Mouse (Mus musculus) midbrain, embryonic 15.5 days (tissue): ENCODE results near the gene Sde2. TPM values are rescaled to one million over a fixed set of nuclear protein-coding genes. Genes with fewer than 3 reads are reported as not detected.

Source experiments
- ATAC-seq: fragments of 200-750 bp; cut with Nextera tagmentation; replicated peaks from 2 replicates; pipeline ENCODE4 v1.8.0; 2017; ENCODE audit warnings: moderate TSS enrichment
- H3K27ac ChIP-seq: fragments of 300-500 bp; sonication (generic); 2 replicates; pipeline ENCODE4 v1.5.1; 2015; ENCODE audit warnings: mild to moderate bottlenecking, inconsistent platforms
- H3K27me3 ChIP-seq: fragments of 300-500 bp; sonication (generic); replicated peaks from 2 replicates; pipeline ENCODE4 v1.6.1; 2015; ENCODE audit warnings: inconsistent platforms
- H3K36me3 ChIP-seq: fragments of 300-500 bp; sonication (generic); replicated peaks from 2 replicates; pipeline ENCODE4 v1.6.1; 2015; ENCODE audit warnings: inconsistent platforms
- H3K4me1 ChIP-seq: fragments of 300-500 bp; sonication (generic); 2 replicates; pipeline ENCODE4 v1.6.1; 2015; ENCODE audit warnings: inconsistent platforms
- H3K4me2 ChIP-seq: fragments of 300-500 bp; sonication (generic); 2 replicates; pipeline ENCODE4 v1.6.1; 2015; ENCODE audit warnings: inconsistent platforms, mild to moderate bottlenecking, moderate library complexity
- H3K4me3 ChIP-seq: fragments of 300-500 bp; sonication (generic); 2 replicates; pipeline ENCODE4 v1.5.1; 2015; ENCODE audit warnings: mild to moderate bottlenecking, inconsistent platforms
- H3K9ac ChIP-seq: fragments of 300-500 bp; sonication (generic); 2 replicates; pipeline ENCODE4 v1.6.1; 2015; ENCODE audit warnings: mild to moderate bottlenecking, inconsistent platforms
- H3K9me3 ChIP-seq: fragments of 300-500 bp; sonication (generic); 2 replicates; pipeline ENCODE4 v1.6.1; 2016; ENCODE audit warnings: inconsistent platforms
- WGBS: fragments of 180-500 bp; shearing (Covaris S2); methylation state at CpG from one replicate; pipeline ENCODE4 v1.1.7; 2015; ENCODE audit warnings: mixed read lengths; 5-methylcytosine and 5-hydroxymethylcytosine counted together
- polyA plus RNA-seq: library from polyadenylated mRNA; unstranded; fragments of >200 nt; fragmentation: Nextera tagmentation; extraction: Ambion mirVana; gene quantifications from 2 replicates; pipeline ENCODE4 v1.2.1, GENCODE M21; 2015

The Sde2 gene
- polyA plus RNA-seq, 1 experiment from 2014 or later, result 30.9 TPM

DNA sequence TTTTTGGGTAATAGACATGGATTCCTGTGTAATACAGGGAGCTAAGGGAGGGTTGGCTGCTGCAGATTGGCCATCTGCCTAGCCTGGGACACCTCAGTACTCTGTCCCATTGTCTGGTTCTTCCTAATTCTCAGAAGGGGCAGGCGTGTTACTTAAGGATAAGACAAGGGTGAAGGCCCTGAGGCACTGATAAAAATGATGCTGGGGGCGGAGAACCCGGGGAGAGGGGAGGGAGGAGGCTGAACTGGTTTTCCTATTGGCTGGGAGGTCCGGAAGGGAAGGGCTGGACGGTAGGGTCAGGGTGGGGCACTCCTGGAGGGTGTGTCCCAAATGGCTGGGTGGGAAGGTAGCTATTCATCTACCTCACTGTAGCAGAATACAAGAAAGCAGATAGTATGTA lies 52.0 kb downstream of the Sde2 start:
- WGBS, result 32% methylated on average over 5 of the region's 5 CpGs
- H3K4me1 ChIP-seq, result peaks cover 23% of the 10 kb centered on the region
- no peak for ATAC-seq
- H3K9me3 ChIP-seq, result no peaks in the 10 kb centered on the region
- H3K27me3 ChIP-seq, result no peaks in the 10 kb centered on the region
- no peak overlapping the region for H3K9ac ChIP-seq
- no peak overlapping the region for H3K27ac ChIP-seq
- H3K4me3 ChIP-seq, result no peak overlapping the region
- no peak overlapping the region for H3K4me2 ChIP-seq
- H3K36me3 ChIP-seq, result peaks cover 6% of the 10 kb centered on the region; the same call in 1 of the 2 replicates

GRCm38 (mm10) chr1:180903666-180904038 lies 52.7 kb downstream of the Sde2 start:
- Histone ChIP-seq H3K4me1 (peaks cover 23% of the 10 kb centered on the region), H3K9me3 (no peaks in the 10 kb centered on the region), H3K4me2 (peak overlapping the region; percentile 89), H3K27ac (no peak overlapping the region), H3K9ac (peak overlapping the region; percentile 28), H3K36me3 (peaks cover 6% of the 10 kb centered on the region; the same call in 1 of the 2 replicates), H3K27me3 (no peaks in the 10 kb centered on the region), H3K4me3 (peak overlapping the region; percentile 82)
- ATAC-seq, result peak; percentile 2; the same call in 1 of the 2 replicates
- 32% methylated on average over 10 of the region's 10 CpGs for WGBS

- no peaks in the 10 kb centered on the region for H3K9me3 ChIP-seq
- H3K4me3 ChIP-seq, result peak within 1 kb of the TSS; percentile 82
Measured at GRCm38 (mm10) chr1:180904039-180904814, 53.3 kb downstream of the Sde2 start, which contains the start of gene Pycr2. Gene Pycr2 (plus strand): TSS chr1:180904293.

GRCm38 (mm10) chr1:180904815-180905080 lies 53.8 kb downstream of the Sde2 start:
- Histone ChIP-seq H3K27ac (peak overlapping the region; percentile 89; the same call in 1 of the 2 replicates), H3K4me2 (peak overlapping the region; percentile 89), H3K9me3 (no peaks in the 10 kb centered on the region), H3K4me3 (peak overlapping the region; percentile 82), H3K27me3 (no peaks in the 10 kb centered on the region), H3K36me3 (peaks cover 6% of the 10 kb centered on the region; the same call in 1 of the 2 replicates), H3K9ac (peak overlapping the region; percentile 92), H3K4me1 (peaks cover 23% of the 10 kb centered on the region)
- no peak for ATAC-seq
- WGBS, result 3% methylated on average over 5 of the region's 5 CpGs

More at GRCm38 (mm10) chr1:180904039-180904814, 53.3 kb downstream of the Sde2 start, which contains the start of gene Pycr2:
- Histone ChIP-seq H3K4me2 (peak within 1 kb of the TSS; percentile 89), H3K36me3 (peaks cover 6% of the 10 kb centered on the region; the same call in 1 of the 2 replicates), H3K4me1 (peaks cover 23% of the 10 kb centered on the region), H3K27me3 (no peaks in the 10 kb centered on the region), H3K9ac (peak within 1 kb of the TSS; percentile 92), H3K27ac (peak within 1 kb of the TSS; percentile 89)
- WGBS, result under 1% methylated on average over 52 of the region's 52 CpGs
- ATAC-seq, result peak; percentile 99

DNA sequence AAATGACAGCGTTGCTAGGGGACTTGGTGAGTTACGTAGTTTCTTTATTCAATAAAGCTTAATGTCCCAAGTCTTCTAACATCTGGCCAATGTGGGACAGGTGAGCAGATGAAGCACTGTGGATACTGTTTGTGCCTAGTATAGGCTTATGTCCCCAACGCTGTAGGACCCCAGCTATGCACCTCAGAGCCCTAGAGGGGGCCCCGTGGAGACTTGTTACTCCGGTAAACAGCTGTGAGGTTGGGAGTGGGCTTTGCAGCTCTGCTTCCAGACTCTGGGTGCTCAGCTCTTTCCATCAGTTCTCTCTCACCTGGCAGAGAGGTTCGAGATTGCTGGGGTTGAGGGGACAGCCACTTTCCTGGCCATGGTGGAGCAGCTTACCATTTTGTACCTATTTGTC lies 54.4 kb downstream of the Sde2 start:
- Histone ChIP-seq H3K36me3 (peaks cover 6% of the 10 kb centered on the region; the same call in 1 of the 2 replicates), H3K4me2 (peak overlapping the region; percentile 89), H3K27me3 (no peaks in the 10 kb centered on the region), H3K4me3 (peak overlapping the region; percentile 82), H3K27ac (no peak overlapping the region), H3K9ac (peak overlapping the region; percentile 37), H3K4me1 (peaks cover 23% of the 10 kb centered on the region), H3K9me3 (no peaks in the 10 kb centered on the region)
- WGBS, result 59% methylated on average over 6 of the region's 6 CpGs
- no peak for ATAC-seq

DNA sequence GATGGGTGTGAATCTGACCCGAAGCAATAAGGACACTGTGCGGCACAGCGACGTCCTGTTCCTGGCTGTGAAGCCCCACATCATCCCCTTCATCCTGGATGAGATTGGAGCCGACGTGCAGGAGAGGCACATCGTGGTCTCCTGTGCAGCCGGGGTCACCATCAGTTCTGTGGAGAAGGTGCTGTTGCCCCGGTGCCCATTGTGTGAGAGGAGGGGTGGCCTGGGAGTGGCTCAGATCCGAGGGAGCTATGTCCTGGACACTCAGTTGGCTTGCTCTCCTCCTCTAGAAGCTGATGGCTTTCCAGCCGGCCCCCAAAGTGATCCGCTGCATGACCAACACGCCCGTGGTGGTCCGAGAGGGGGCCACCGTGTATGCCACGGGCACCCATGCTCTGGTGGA lies 54.9 kb downstream of the Sde2 start:
- Histone ChIP-seq H3K4me1 (peaks cover 23% of the 10 kb centered on the region), H3K9me3 (no peaks in the 10 kb centered on the region), H3K27ac (no peak overlapping the region), H3K36me3 (peaks cover 6% of the 10 kb centered on the region; the same call in 1 of the 2 replicates), H3K27me3 (no peaks in the 10 kb centered on the region), H3K4me3 (no peak overlapping the region; the same call in 1 of the 2 replicates), H3K4me2 (peak overlapping the region; percentile 89), H3K9ac (no peak overlapping the region)
- no peak for ATAC-seq
- WGBS, result 95% methylated on average over 17 of the region's 17 CpGs

GRCm38 (mm10) chr1:180906461-180907147 lies 55.7 kb downstream of the Sde2 start:
- no peak for ATAC-seq
- Histone ChIP-seq H3K9ac (no peak overlapping the region), H3K9me3 (no peaks in the 10 kb centered on the region), H3K4me1 (peaks cover 23% of the 10 kb centered on the region), H3K4me3 (no peak overlapping the region), H3K4me2 (0 out of 2 replicates have a peak overlapping the region, but pooled peaks have one; percentile 89), H3K27me3 (no peaks in the 10 kb centered on the region), H3K36me3 (peaks cover 6% of the 10 kb centered on the region; the same call in 1 of the 2 replicates), H3K27ac (no peak overlapping the region)
- WGBS, result 93% methylated on average over 24 of the region's 24 CpGs

GRCm38 (mm10) chr1:180911138-180911537 lies 60.2 kb downstream of the Sde2 start:
- H3K4me3 ChIP-seq, result no peak overlapping the region
- no peaks in the 10 kb centered on the region for H3K27me3 ChIP-seq
- H3K4me1 ChIP-seq, result peaks cover 4% of the 10 kb centered on the region
- ATAC-seq, result no peak
- no peak overlapping the region for H3K4me2 ChIP-seq
- 56% methylated on average over 8 of the region's 8 CpGs for WGBS
- no peaks in the 10 kb centered on the region for H3K9me3 ChIP-seq
- H3K36me3 ChIP-seq, result peaks cover 6% of the 10 kb centered on the region; the same call in 1 of the 2 replicates
- H3K27ac ChIP-seq, result no peak overlapping the region
- H3K9ac ChIP-seq, result no peak overlapping the region

DNA sequence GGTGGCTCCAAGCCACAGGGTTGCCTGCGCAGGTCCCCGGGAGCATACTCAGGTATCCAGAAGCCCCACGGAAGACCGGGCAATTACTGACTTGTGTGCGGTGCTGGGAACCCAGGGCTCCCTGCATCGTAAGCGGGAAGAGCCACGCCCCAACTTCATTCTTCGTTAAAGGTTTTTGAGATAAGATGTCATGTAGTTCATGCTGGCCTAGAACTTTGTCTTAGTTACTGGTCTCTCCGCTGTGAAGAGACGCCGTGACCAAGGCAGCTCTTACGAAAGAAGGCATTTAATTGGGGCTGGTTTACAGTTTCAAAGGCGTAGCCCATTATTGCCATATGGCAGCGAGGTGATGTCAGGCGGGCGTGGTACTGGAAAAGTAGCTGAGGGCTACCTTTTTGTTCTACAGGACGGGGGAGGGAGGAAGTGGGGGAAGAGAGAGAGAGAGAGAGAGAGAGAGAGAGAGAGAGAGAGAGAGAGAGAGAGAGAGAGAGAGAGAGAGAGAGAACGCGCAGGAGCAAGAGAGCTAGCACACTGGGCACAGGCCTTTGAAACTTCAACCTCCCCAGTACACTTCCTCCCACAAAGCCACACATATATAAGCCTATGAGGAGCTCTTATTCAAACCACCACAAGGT lies 60.8 kb downstream of the Sde2 start:
- Histone ChIP-seq H3K36me3 (peaks cover 6% of the 10 kb centered on the region; the same call in 1 of the 2 replicates), H3K4me2 (no peak overlapping the region), H3K4me3 (no peak overlapping the region), H3K9me3 (no peaks in the 10 kb centered on the region), H3K4me1 (no peaks in the 10 kb centered on the region), H3K9ac (no peak overlapping the region), H3K27ac (no peak overlapping the region), H3K27me3 (no peaks in the 10 kb centered on the region)
- ATAC-seq, result no peak
- WGBS, result 70% methylated on average over 20 of the region's 20 CpGs

- H3K36me3 ChIP-seq, result 0 out of 2 replicates have a peak, but pooled peaks cover under 1% of the 10 kb centered on the region
- ATAC-seq, result no peak
- no peak overlapping the region for H3K4me3 ChIP-seq
- H3K27ac ChIP-seq, result no peak overlapping the region
- 88% methylated on average over 5 of the region's 5 CpGs for WGBS
- H3K4me1 ChIP-seq, result no peaks in the 10 kb centered on the region
- no peaks in the 10 kb centered on the region for H3K27me3 ChIP-seq
- no peaks in the 10 kb centered on the region for H3K9me3 ChIP-seq
- H3K4me2 ChIP-seq, result no peak overlapping the region
- no peak overlapping the region for H3K9ac ChIP-seq
Measured at GRCm38 (mm10) chr1:180912792-180913191, 61.9 kb downstream of the Sde2 start.

DNA sequence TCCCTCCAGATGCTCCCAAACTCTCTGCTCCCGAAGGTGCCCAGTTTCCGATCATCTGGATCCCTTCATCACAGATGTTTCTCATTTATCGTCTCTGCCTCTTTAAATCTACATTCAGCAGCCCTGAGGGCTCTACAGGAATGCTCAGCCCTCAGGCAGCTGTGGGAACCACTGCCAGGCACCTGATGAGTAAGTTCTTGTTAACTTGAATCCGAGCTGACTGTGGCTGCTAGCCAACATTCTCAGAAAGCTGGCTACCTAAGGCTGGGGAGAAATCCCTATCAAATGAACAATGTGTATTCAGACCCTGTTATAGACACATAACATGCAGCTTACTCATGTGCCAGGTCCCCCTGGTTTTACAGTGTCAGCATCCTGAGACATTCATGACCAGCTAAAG lies 62.9 kb downstream of the Sde2 start:
- Histone ChIP-seq H3K9ac (no peak overlapping the region), H3K4me3 (no peak overlapping the region)
- ATAC-seq, result no peak

DNA sequence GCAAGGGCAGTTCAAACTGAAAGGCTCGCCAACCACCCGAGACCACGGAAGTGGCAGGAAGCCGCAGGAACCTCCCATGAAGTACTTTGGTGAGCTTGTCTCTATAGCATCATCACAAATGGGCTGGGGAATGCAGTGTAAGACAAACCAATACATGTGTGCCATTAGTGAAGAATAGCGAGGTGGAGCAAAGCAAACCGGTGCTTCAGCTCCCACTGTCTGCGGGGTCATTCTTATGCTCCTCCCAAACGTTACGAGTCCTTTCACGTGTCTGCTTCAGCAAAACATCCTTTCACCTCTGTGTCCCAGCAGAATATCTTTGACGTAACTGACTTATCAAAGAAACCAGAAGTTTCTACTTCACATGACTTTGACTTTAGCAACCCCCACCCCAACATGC lies 65.5 kb downstream of the Sde2 start:
- no peaks in the 10 kb centered on the region for H3K36me3 ChIP-seq
- no peak overlapping the region for H3K4me3 ChIP-seq
- H3K9ac ChIP-seq, result no peak overlapping the region
- no peak overlapping the region for H3K27ac ChIP-seq
- H3K9me3 ChIP-seq, result no peaks in the 10 kb centered on the region
- no peaks in the 10 kb centered on the region for H3K4me1 ChIP-seq
- no peak overlapping the region for H3K4me2 ChIP-seq
- ATAC-seq, result no peak
- H3K27me3 ChIP-seq, result no peaks in the 10 kb centered on the region
- 86% methylated on average over 11 of the region's 11 CpGs for WGBS

More for the DNA sequence above, 62.9 kb downstream of the Sde2 start:
- no peaks in the 10 kb centered on the region for H3K4me1 ChIP-seq
- H3K9me3 ChIP-seq, result no peaks in the 10 kb centered on the region
- H3K27me3 ChIP-seq, result no peaks in the 10 kb centered on the region
- H3K36me3 ChIP-seq, result no peaks in the 10 kb centered on the region
- H3K27ac ChIP-seq, result no peak overlapping the region
- WGBS, result 73% methylated on average over 4 of the region's 4 CpGs
- no peak overlapping the region for H3K4me2 ChIP-seq
